Mouse (Mus musculus) midbrain, postnatal 0 days (tissue): ENCODE measurements around the gene Slc4a5. TPM values are rescaled to one million over a fixed set of nuclear protein-coding genes. Genes with fewer than 3 reads are reported as not detected.

Experiments used
- ATAC-seq: fragments of 200-750 bp; cut with Nextera tagmentation; 2 replicates; pipeline ENCODE4 v1.8.0; 2017; ENCODE audit warnings: moderate number of reproducible peaks, mild to moderate bottlenecking, moderate TSS enrichment, moderate library complexity; ENCODE audit not compliant: low FRiP score
- DNase-seq: peaks from one replicate; pipeline ENCODE4 v3.0.0-alpha.2; 2015; ENCODE audit warnings: low spot score
- H3K27ac ChIP-seq: fragments of 300-500 bp; sonication (generic); 2 replicates; pipeline ENCODE4 v1.5.1; 2014; ENCODE audit warnings: low read depth, mild to moderate bottlenecking, low read length, mixed read lengths
- H3K27me3 ChIP-seq: fragments of 300-500 bp; sonication (generic); 2 replicates; pipeline ENCODE4 v1.6.1; 2014; ENCODE audit warnings: low read length, control low read depth, mixed read lengths; ENCODE audit not compliant: insufficient read depth
- H3K36me3 ChIP-seq: fragments of 300-500 bp; sonication (generic); 2 replicates; pipeline ENCODE4 v1.6.1; 2014; ENCODE audit warnings: low read length, control low read depth, mixed read lengths; ENCODE audit not compliant: insufficient read depth
- H3K4me1 ChIP-seq: fragments of 300-500 bp; sonication (generic); 2 replicates; pipeline ENCODE4 v1.6.1; 2014; ENCODE audit warnings: mild to moderate bottlenecking, control low read depth, antibody characterized with exemption, low read length, mixed read lengths; ENCODE audit not compliant: insufficient read depth
- H3K4me2 ChIP-seq: fragments of 300-500 bp; sonication (generic); 2 replicates; pipeline ENCODE4 v1.6.1; 2014; ENCODE audit warnings: low read depth, mild to moderate bottlenecking, low read length, mixed read lengths; ENCODE audit not compliant: poor library complexity, severe bottlenecking
- H3K4me3 ChIP-seq: fragments of 300-500 bp; sonication (generic); 2 replicates; pipeline ENCODE4 v1.5.1; 2014; ENCODE audit warnings: low read depth, mild to moderate bottlenecking, low read length, moderate library complexity
- H3K9ac ChIP-seq: fragments of 300-500 bp; sonication (generic); replicated peaks from 2 replicates; pipeline ENCODE4 v1.6.1; 2014; ENCODE audit warnings: mild to moderate bottlenecking, low read length, moderate library complexity, mixed read lengths; ENCODE audit not compliant: poor library complexity, severe bottlenecking
- H3K9me3 ChIP-seq: fragments of 300-500 bp; sonication (generic); 2 replicates; pipeline ENCODE4 v1.6.1; 2016; ENCODE audit warnings: low read length, control low read depth
- CTCF ChIP-seq: IDR thresholded peaks from 2 replicates; pipeline ENCODE4 v1.5.1; 2016; ENCODE audit warnings: antibody characterized with exemption, mild to moderate bottlenecking
- WGBS: fragments of 180-500 bp; shearing (Covaris S2); extraction: QIAGEN DNeasy Blood & Tissue Kit; methylation state at CpG from one replicate; pipeline ENCODE4 v1.1.7; 2014; 5-methylcytosine and 5-hydroxymethylcytosine counted together
- polyA plus RNA-seq: library from polyadenylated mRNA; unstranded; fragments of >200 nt; fragmentation: Nextera tagmentation; extraction: Ambion mirVana; gene quantifications from 2 replicates; pipeline ENCODE4 v1.2.1, GENCODE M21; 2015
- total RNA-seq: library from RNA; depleted of rRNA; stranded (reverse); fragments of >200 nt; gene quantifications from 2 replicates; pipeline ENCODE4 v1.2.3, GENCODE M21; 2014

Gene Slc4a5
- total and polyA plus RNA-seq, 2 experiments from 2014 or later: 0.25 to 3.3 TPM

DNA sequence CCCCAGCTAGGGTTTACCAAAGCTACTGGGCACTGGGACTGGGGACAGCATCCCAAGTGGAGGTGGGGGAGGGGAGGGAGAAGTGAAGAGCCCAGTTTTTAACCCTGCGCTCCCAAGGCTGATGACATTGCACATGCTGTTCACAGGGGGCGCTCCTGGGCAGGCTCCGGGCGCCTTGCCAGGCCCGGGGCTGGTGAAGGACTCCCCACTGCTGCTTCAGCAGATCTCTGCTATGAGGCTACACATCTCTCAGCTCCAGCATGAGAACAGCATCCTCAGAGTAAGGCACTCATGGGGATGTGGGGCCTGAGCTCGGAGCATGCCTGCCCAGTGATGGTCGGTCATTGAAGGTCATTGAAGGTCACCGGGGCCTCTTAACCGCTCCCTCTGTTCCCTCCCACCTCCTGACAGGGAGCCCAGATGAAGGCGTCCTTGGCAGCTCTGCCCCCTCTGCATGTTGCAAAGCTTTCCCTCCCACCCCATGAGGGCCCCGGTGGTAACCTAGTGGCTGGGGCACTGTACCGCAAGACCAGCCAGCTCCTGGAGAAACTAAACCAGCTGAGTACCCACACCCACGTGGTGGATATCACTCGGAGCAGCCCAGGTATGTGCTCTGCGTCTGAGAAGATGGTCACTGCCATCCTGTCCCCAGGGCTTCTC, 22.2 kb upstream of the Slc4a5 start:
- Histone ChIP-seq H3K4me3 (no peak overlapping the region), H3K27ac (no peak overlapping the region), H3K4me2 (no peak overlapping the region), H3K36me3 (peaks cover 78% of the 10 kb centered on the region), H3K9me3 (no peaks in the 10 kb centered on the region), H3K4me1 (no peaks in the 10 kb centered on the region), H3K9ac (no peak overlapping the region), H3K27me3 (no peaks in the 10 kb centered on the region)
- DNase-seq (peak; percentile 74), ATAC-seq (0 out of 2 replicates have a peak, but pooled peaks have one; percentile 39)
- WGBS: 46% methylated on average over 15 of the region's 15 CpGs
- peak; percentile 50 for TF ChIP-seq CTCF

GRCm38 (mm10) chr6:83203320-83203719, 16.3 kb upstream of the Slc4a5 start:
- no peak overlapping the region for H3K4me3 ChIP-seq
- peaks cover 21% of the 10 kb centered on the region for H3K36me3 ChIP-seq
- no peaks in the 10 kb centered on the region for H3K4me1 ChIP-seq
- DNase-seq (no peak), ATAC-seq (no peak)
- TF ChIP-seq CTCF: no peak
- H3K27ac ChIP-seq: no peak overlapping the region
- H3K4me2 ChIP-seq: no peak overlapping the region
- H3K9me3 ChIP-seq: no peaks in the 10 kb centered on the region
- H3K27me3 ChIP-seq: no peaks in the 10 kb centered on the region
- no peak overlapping the region for H3K9ac ChIP-seq
- WGBS: 84% methylated on average over 4 of the region's 4 CpGs

- no peak overlapping the region for H3K9ac ChIP-seq
- 93% methylated on average over 3 of the region's 3 CpGs for WGBS
Observed at GRCm38 (mm10) chr6:83205851-83206250, 13.8 kb upstream of the Slc4a5 start.

GRCm38 (mm10) chr6:83206321-83206720, 13.3 kb upstream of the Slc4a5 start:
- ATAC-seq (no peak), DNase-seq (no peak)
- H3K9ac ChIP-seq: no peak overlapping the region
- no peak overlapping the region for H3K4me2 ChIP-seq
- H3K4me1 ChIP-seq: no peaks in the 10 kb centered on the region
- no peak for TF ChIP-seq CTCF
- H3K27ac ChIP-seq: no peak overlapping the region
- WGBS: 77% methylated on average over 11 of the region's 11 CpGs
- H3K27me3 ChIP-seq: no peaks in the 10 kb centered on the region
- H3K4me3 ChIP-seq: no peak overlapping the region
- H3K36me3 ChIP-seq: peaks cover 2% of the 10 kb centered on the region; the same call in 1 of the 2 replicates
- no peaks in the 10 kb centered on the region for H3K9me3 ChIP-seq

More at GRCm38 (mm10) chr6:83205851-83206250, 13.8 kb upstream of the Slc4a5 start:
- no peak for TF ChIP-seq CTCF
- Histone ChIP-seq H3K4me1 (no peaks in the 10 kb centered on the region), H3K4me2 (no peak overlapping the region), H3K9me3 (no peaks in the 10 kb centered on the region), H3K36me3 (peaks cover 2% of the 10 kb centered on the region; the same call in 1 of the 2 replicates), H3K4me3 (no peak overlapping the region), H3K27me3 (no peaks in the 10 kb centered on the region), H3K27ac (no peak overlapping the region)
- ATAC-seq (no peak), DNase-seq (no peak)

- no peaks in the 10 kb centered on the region for H3K27me3 ChIP-seq
- H3K9ac ChIP-seq: no peak overlapping the region
- H3K4me3 ChIP-seq: no peak overlapping the region
- H3K4me2 ChIP-seq: no peak overlapping the region
- ATAC-seq (no peak), DNase-seq (no peak)
- no peaks in the 10 kb centered on the region for H3K4me1 ChIP-seq
- WGBS: 61% methylated on average over 9 of the region's 9 CpGs
- no peak overlapping the region for H3K27ac ChIP-seq
- no peak for TF ChIP-seq CTCF
- no peaks in the 10 kb centered on the region; the same call in 1 of the 2 replicates for H3K36me3 ChIP-seq
- no peaks in the 10 kb centered on the region for H3K9me3 ChIP-seq
Observed at GRCm38 (mm10) chr6:83207361-83208049, 12.1 kb upstream of the Slc4a5 start.

DNA sequence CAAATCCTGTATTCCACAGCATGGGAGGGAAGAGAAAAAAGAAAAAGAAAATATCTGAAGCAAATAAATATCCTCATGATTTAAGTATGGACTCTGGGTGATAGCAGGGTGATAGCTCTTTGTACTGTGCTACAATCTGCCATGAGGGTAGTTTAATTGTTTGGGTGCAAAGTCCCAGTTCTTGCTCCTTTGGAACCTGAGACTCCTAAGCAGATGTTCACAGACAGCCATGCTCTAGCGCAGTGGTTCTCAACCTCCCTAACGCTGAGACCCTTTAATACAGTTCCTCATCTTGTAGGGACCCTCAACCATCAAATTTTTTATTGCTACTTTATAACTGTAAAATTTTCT, 11.6 kb upstream of the Slc4a5 start:
- no peaks in the 10 kb centered on the region for H3K9me3 ChIP-seq
- ATAC-seq: no peak
- H3K27me3 ChIP-seq: no peaks in the 10 kb centered on the region
- DNase-seq: no peak
- 85% methylated on average over 2 of the region's 2 CpGs for WGBS
- H3K4me1 ChIP-seq: no peaks in the 10 kb centered on the region
- no peak overlapping the region for H3K27ac ChIP-seq
- H3K4me2 ChIP-seq: no peak overlapping the region
- no peak for TF ChIP-seq CTCF
- no peak overlapping the region for H3K4me3 ChIP-seq
- H3K36me3 ChIP-seq: no peaks in the 10 kb centered on the region; the same call in 1 of the 2 replicates
- H3K9ac ChIP-seq: no peak overlapping the region
